Mouse (Mus musculus) heart, postnatal 36 days (tissue): ENCODE measurements around the gene Nr3c2. TPM values are rescaled to one million over a fixed set of nuclear protein-coding genes. Genes with fewer than 3 reads are reported as not detected.

Experiments
- DNase-seq, 2 experiments: peaks; one replicate each; pipeline ENCODE4 v3.0.0; 2021 to 2022
- intact Hi-C: fragments of 180-260 bp; cut with DNase I; formaldehyde crosslinking; loops from one replicate; pipeline ENCODE4 v1.15.1; 2025
- total RNA-seq, 2 experiments: library from RNA; stranded (reverse); gene quantifications; 2 replicates each; pipeline ENCODE4 v1.2.3; 2021

Gene Nr3c2
- 10 to 100 TPM; 16.1 to 35.4 TPM for total RNA-seq

DNA sequence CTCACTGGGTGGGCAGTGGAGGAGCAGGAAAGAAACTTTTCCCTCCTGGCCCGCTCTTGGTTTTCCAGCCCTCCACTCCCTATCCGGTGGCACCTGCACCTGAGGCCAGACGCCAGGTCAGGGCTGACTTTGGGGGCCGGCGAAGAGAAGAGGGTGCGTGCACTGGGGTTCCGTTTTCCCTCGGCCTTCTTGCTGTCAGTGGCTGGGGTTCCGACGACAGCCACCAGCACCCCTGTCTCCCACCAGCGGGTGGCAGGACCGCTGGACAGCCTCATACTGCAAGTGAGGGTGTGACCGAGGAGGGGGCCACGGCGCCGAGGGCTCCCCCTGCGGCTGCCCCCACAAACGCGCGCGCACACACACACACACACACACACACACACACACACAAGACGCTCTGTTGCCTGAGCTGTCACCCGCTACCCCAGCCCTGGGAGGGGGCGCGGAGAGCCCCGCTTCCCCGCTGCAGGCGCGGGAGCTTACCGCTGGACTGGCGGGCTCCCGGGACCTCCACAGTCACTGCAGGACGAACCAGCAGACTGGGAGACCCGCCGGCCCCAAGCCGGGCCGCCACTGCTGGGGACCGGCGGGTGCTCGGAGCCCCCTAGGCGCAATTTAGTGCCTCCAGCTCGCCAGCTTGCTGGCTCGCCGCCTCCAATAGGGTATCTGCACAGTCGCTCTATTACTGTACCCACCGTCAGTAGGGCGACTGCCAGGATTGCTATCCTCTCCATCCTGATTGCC is at the start of gene Nr3c2:
Nr3c2 (plus strand) TSS at position 32 of the 744 bp plus-strand sequence.
- DNase-seq = no peak
- intact Hi-C loops = loop anchor here (2.0 to 5.0 kb wide), 5 partner anchors 148 to 832 kb away; no protein-coding TSS in a partner anchor

DNA sequence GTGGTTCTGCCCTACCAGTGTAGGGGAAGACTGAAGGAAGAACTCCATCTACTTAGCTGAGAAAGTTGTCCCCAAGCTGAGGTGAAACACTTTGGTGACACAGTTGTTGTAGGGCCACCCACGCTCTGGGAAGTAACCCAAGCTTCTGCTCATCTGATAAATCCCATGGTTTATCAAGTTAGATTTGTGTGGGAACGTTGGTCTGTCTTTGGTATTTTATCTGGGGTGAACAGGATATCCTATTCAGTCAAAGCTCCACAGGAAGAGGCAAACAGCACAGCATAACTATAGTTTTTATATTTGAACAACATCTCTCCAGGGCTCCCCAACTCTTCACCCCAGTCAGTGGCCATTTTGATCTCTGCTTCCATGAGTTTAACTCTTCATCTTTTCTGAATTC is 40.7 kb upstream of the Nr3c2 start:
- intact Hi-C loops = no loop called here
- no peak for DNase-seq

- intact Hi-C loops = no loop called here
- no peak for DNase-seq
Measured at GRCm38 (mm10) chr8:76859709-76860108, 39.5 kb upstream of the Nr3c2 start.

DNA sequence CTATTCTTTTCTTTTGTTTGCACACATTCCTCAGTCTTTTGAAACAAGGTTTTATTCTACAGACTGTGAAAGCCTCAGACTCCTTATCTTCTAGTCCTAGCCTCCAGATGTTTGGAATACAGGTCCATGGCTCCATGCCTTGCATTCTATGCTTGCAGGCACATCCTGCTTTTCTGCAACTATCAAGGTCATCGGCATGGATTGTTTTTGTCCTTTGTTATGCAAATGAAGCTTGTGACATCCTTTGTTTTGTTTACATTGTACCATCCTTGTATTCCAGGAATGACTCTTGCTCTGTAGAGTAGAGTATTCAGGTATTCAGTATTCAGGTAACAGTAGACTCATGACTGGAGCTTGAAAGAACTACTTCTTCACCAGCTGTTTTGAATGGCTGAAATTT is 36.2 kb upstream of the Nr3c2 start:
- intact Hi-C loops = no loop called here
- DNase-seq = no peak

DNA sequence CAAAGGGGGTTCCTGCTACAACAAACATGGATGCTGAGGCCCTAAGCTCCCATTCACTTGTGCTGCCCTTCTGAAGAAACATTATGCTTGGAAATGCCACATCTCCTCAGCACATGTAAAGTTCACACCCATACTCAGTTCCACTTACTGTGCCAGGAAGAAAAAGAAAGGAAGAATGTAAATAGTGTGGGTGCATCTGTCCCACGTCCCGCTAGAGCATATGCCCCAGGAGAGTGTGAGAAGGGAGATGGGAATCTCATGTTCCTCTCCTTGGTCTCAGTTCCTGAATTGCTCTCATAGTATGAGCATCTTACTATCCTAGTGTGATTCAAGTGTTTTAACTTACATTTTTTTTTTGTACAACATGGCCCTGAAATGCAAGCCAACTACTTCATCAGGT is 22.4 kb upstream of the Nr3c2 start:
- DNase-seq = no peak

DNA sequence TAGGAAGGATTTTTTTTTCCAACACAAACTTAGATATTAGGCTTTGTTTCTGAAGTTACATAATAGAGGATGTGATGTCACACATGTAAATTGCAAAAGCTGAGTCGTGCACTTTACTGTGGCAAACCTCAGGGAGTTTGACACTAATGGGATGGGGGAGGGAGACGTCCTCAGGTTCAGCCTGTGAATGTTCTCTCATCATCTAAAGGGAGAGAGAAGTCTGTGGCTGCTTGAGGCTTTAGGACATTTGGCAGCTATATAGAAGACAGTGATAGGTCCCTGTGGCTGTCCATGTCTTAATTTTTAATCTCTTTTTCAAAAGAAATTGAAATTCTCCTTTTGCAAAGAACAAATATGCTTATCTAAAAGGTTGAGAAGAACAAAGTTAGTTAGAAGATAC is 2.2 kb upstream of the Nr3c2 start:
- DNase-seq = no peak
- intact Hi-C loops = loop anchor here (5.0 kb wide), 1 partner anchor 830 kb away; no protein-coding TSS in a partner anchor

More for the DNA sequence above, 22.4 kb upstream of the Nr3c2 start:
- intact Hi-C loops = no loop called here

- intact Hi-C loops = loop anchor here (2.0 to 5.0 kb wide), 2 partner anchors 224 to 832 kb away; no protein-coding TSS in a partner anchor
- DNase-seq = peak; percentile 79
Measured at GRCm38 (mm10) chr8:76898721-76899410, 376 bp upstream of the Nr3c2 start.

GRCm38 (mm10) chr8:76900155-76901141 is 1.2 kb downstream of the Nr3c2 start:
- intact Hi-C loops = loop anchor here (5.0 kb wide), 3 partner anchors 147 to 412 kb away; no protein-coding TSS in a partner anchor
- peak; percentile 64 to 79 for DNase-seq

DNA sequence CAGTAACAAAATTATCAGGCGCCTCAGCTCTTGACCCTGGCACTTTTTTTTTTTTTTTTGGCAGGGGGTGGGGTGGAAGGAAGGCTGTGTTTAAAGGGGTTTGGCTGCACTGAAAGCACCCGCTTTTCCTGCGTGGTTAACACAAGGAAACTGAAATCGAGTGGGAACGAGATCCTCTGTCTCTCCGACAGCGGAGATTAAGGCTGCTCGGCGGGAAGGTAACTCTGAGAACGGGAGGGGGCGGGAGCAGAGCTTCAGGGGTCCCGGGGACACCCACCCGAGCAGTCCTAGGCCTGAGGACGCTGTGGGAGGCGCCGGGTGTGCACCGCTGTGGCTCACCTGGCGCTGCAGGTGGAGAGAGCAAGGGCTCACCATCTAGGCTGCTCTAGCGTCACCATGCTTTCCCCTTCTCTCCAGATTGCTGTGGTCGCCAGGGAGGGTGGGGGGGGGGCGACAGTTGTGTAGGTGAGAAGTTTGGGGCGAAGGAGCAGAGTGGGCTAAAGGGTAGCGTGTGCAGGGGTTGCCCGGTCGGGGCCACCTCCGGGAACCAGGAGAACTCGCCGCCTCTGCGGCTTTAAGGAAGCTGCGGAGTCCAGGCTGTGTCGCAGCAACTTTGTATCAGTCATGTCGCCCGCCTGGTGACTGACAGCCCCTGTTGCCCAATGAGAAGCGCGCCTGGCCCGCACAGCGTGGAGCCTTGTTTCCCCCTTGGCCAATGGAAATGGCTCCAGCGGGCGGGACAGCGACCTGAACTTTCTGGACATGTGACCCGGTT is 2.4 kb downstream of the Nr3c2 start:
- intact Hi-C loops = loop anchor here (5.0 kb wide), 3 partner anchors 146 to 411 kb away; no protein-coding TSS in a partner anchor

GRCm38 (mm10) chr8:76902205-76903078 is 3.2 kb downstream of the Nr3c2 start:
- intact Hi-C loops = loop anchor here (5.0 kb wide), 3 partner anchors 145 to 410 kb away; no protein-coding TSS in a partner anchor
- DNase-seq = no peak

More for the DNA sequence above, 2.4 kb downstream of the Nr3c2 start:
- peak; percentile 94 to 96 for DNase-seq

DNA sequence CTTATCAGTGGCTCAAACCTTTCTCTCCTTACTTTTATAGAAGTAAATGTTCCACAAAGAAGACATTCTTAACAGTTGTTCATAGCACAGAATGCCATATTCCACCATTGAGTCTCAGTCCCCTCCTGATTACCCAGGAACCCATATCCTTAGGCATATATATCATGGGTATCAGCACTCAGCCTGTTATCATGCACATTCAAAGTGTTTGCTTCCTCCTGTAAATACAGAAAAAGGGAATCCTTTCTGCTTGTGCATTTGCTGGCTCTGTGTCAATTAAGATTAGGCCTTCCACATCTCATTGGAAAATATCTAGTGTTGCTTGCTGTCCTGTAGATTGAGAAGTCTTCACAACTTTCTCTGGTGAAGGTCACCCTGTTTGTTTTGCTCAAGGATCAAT is 12.0 kb downstream of the Nr3c2 start:
- intact Hi-C loops = no loop called here
- DNase-seq = no peak

DNA sequence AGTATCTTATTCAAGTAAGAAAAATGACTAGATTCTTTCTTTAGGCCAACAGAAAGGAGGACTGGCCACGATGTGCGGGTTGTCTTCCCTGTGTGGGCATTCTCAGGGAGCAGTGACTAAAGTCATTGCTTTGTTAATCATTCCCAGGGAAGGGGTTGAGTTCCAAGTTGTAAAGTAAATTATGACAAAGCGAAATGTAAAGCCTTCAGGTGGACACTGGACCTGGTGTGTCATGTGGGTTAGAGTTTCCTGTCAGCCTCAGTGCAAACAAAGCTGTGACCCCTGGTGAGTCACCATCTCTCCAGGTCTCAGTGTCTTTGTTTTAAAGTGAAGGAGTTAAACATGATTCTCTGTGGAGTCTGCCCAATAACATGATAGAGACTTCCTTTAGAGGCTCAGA is 13.4 kb downstream of the Nr3c2 start:
- intact Hi-C loops = no loop called here

DNA sequence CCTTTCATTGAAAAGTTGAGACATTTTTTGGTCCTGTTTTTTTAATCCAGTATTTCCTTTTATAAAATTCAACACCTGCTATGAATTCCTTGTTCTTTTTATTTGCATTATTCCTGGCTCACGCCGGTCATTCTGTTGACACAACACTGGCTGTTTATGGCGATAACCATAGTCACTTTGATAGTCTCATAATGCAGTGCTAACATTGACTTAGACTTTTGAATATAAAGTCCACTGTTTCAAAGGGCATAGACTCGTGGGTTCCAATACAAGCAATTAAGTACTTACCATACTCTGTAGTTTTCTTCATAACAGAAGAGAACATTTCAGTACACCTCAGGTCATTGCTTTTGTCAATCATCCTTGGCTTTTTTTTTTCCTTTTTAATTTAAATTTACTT is 14.0 kb downstream of the Nr3c2 start:
- DNase-seq = no peak
- intact Hi-C loops = no loop called here

More for the DNA sequence above, 13.4 kb downstream of the Nr3c2 start:
- no peak for DNase-seq

DNA sequence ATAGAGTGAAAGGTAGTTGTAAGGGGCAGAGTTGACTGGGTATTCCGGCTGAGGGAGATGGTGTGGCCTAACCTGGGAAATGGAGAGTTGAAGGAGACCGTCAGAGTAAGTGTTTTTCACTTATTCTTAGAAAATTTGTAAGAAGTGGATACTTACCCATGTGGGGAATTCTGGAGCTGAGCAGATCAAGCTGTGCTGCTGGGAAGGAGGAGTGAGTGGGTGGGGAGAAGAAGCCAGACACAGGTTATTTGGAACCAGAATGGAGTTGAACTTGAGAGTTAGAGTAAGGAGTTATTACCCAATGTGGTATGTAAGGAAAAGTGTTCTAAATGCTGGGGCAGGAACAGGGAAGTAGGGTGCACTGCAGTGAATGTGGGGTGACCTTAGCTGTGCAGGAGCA is 16.0 kb downstream of the Nr3c2 start:
- intact Hi-C loops = no loop called here

DNA sequence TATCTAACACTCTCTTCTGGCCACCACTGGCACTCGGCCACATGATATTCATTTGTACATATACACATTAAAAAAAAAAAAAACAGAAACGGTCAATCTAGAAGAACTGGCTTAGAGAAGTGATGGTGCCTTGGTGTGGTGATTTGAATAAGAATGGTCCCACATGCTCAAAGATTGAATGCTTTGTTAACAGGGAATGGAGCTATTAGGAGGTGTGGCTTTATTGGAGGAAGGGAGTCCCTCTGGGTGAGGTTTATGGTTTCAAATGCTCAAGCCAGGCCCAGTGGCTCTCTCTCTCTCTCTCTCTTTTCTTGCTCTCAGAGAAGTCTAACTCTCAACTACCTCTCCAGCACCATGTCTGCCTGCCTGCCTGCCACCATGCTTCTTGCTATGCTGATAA is 20.3 kb downstream of the Nr3c2 start:
- intact Hi-C loops = no loop called here
- no peak for DNase-seq

More for the DNA sequence above, 16.0 kb downstream of the Nr3c2 start:
- DNase-seq = no peak

DNA sequence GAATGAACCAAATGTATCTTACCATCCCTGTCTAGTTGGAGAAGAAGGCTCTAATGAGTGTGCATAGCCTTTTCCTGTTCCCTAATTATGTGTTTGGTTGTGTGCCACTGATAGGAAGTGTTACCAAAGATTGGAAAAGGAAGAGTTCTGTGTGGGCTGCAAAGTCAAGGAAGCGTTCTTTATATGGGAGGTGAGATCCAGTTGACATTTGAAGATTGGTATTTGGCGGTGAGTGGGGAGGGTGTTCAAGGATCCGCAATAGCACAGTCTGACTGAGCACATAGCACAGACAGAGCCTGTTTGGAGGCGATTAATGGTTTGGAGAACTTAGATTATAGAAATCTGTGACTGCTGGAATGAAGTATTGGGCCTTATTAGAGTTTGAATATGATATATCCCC is 24.9 kb downstream of the Nr3c2 start:
- intact Hi-C loops = no loop called here
- DNase-seq = no peak

GRCm38 (mm10) chr8:76928326-76928725 is 29.1 kb downstream of the Nr3c2 start:
- DNase-seq = no peak
- intact Hi-C loops = no loop called here

GRCm38 (mm10) chr8:76928808-76929207 is 29.6 kb downstream of the Nr3c2 start:
- intact Hi-C loops = no loop called here
- DNase-seq = no peak

GRCm38 (mm10) chr8:76965046-76965445 is 65.8 kb downstream of the Nr3c2 start:
- intact Hi-C loops = no loop called here
- no peak for DNase-seq
